ENCODE assay signal across 13 mouse cellular contexts in genomic region chr8:88794615-88794907, GRCm38 (mm10).
DNase-seq lines count a peak whose midpoint lies in the region; ATAC-seq and TF ChIP-seq lines count a peak whose summit lies in the region.
"Had no signal": no experiment of that assay in that cellular context is flagged by ENCODE, and none has a peak within 500 bp of the region (broad histone marks: within the 10 kb centered on the region; RNA-seq: fewer than 3 reads in every experiment).

No protein-coding gene starts in this region.

- intact Hi-C loops in left cerebral cortex, adult 2 months (cut with DNase I) = loop anchor here (10.0 kb wide), 1 partner anchor 990 kb away; no protein-coding TSS in a partner anchor

- no peaks in the 10 kb centered on the region for H3K36me3 ChIP-seq in hindbrain, embryonic 14.5 days (replicated peaks; ENCODE audit: control insufficient read depth, insufficient read depth)

- H3K4me2 ChIP-seq in hindbrain, embryonic 14.5 days (replicated peaks) = no peak overlapping the region

- H3K4me1 ChIP-seq in hindbrain, embryonic 14.5 days (replicated peaks; ENCODE audit: control insufficient read depth, insufficient read depth, low read length) = peaks cover 19% of the 10 kb centered on the region; the same call in 1 of the 2 replicates

- H3K27ac ChIP-seq in left cerebral cortex, adult 2 months = no peak overlapping the region
- peak overlapping the region; percentile 69 for H3K27ac ChIP-seq in hindbrain, embryonic 14.5 days
- H3K27ac ChIP-seq: liver, embryonic 14.5 days had no signal

- TF ChIP-seq CTCF in left cerebral cortex, adult 2 months (IDR thresholded peaks at IDR 0.05) = peak; percentile 47

- peak; percentile 18; the same call in 1 of the 2 replicates for ATAC-seq in hindbrain, embryonic 14.5 days (ENCODE audit: low FRiP score)
- ATAC-seq: Patski had no signal

- peak; percentile 78 for DNase-seq in heart, adult 11 months
- no peak for DNase-seq in heart, postnatal 4 days
- DNase-seq in left cerebral cortex, adult 2 months (ENCODE audit: extremely low spot score in 1 of 2, low spot score in 2 of 2) = no peak
- DNase-seq in left cerebral cortex, adult 11 months (ENCODE audit: low spot score) = no peak
- DNase-seq in brain, adult 2 months (ENCODE audit: low read depth, low spot score) = peak; percentile 36
- DNase-seq in hindbrain, embryonic 14.5 days (ENCODE audit: low spot score) = peak; percentile 49
- no peak for DNase-seq in ovary, postnatal 36 days (ENCODE audit: low spot score)
- no peak for DNase-seq in urinary bladder, postnatal 36 days (ENCODE audit: low spot score in 2 of 2)
- DNase-seq: adrenal gland, postnatal 10 days; cerebellum, adult 2 months; gastrocnemius, postnatal 25 days had no signal

- 68% methylated on average over 7 of the region's 7 CpGs for WGBS in hindbrain, embryonic 14.5 days

- no peak overlapping the region for H3K9ac ChIP-seq in hindbrain, embryonic 14.5 days
- H3K9ac ChIP-seq: liver, embryonic 14.5 days had no signal

- no peak overlapping the region for H3K4me3 ChIP-seq in left cerebral cortex, adult 2 months
- no peak overlapping the region for H3K4me3 ChIP-seq in hindbrain, embryonic 14.5 days (replicated peaks; ENCODE audit: low read length)

- H3K9me3 ChIP-seq in hindbrain, embryonic 14.5 days (ENCODE audit: control insufficient read depth, low read length) = no peaks in the 10 kb centered on the region

- H3K27me3 ChIP-seq in hindbrain, embryonic 14.5 days (ENCODE audit: control insufficient read depth, insufficient read depth, low read length) = no peaks in the 10 kb centered on the region
- H3K27me3 ChIP-seq: Patski had no signal

Comparison
In these comparisons a context has a peak if more than half of its experiments do, and no peak if none do; other contexts are left out.
1. DNase-seq: peak in heart, adult 11 months (single experiment), brain, adult 2 months (single experiment) and hindbrain, embryonic 14.5 days (single experiment); none in heart, postnatal 4 days (single experiment), left cerebral cortex, adult 2 months (0 of 2), left cerebral cortex, adult 11 months (single experiment), ovary, postnatal 36 days (single experiment) and urinary bladder, postnatal 36 days (0 of 2).